Mouse (Mus musculus): ENCODE results near the gene Dusp5. TPM values are rescaled to one million over a fixed set of nuclear protein-coding genes. Genes with fewer than 3 reads are reported as not detected.
"Not testable (repeated sequence)": the region's sequence is repeated elsewhere in the genome, so short reads cannot be mapped to it uniquely, and the experiment has no call there.

Dusp5 gene
- polyA plus RNA-seq, 1 experiment from 2014 or later = 14.1 TPM

DNA sequence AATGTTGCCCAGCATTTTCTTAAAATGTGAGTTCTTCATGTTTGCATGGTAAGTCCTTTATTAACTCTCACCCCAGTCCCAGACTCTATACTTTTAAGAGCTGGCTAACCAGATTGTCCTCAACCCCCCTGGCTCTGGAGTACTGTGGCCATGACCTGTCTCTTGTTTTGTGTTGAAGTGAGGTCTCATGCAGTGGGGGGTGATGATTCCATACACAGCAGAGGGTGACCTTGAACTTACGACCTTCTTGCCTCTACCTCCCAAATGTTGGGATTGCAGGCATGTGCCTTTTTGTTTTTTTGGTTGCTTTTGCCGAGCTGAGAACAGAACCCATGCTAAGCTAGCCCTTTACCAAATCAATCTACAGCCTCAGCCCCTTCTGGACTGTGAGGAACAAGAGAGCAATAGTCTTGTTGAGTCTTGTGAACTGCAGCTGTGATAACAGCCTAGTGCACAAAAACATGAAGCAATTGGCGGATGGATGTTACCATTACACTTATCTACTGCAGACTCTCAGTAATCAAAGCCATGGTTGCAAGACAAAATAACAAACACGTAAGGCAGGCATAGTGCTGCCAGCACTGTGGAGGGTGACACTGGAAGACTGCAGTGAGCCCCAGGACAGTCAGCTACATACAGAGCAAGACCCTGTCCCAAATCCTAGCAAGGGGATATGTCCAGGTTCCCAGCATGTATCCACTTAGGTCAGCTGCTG is 46.5 kb downstream of the Dusp5 start:
- Histone ChIP-seq H3K4me2 (replicated peaks; ENCODE audit: low read depth) (no peak overlapping the region), H3K4me1 (replicated peaks; ENCODE audit: control insufficient read depth, insufficient read depth) (no peaks in the 10 kb centered on the region), H3K9me3 (ENCODE audit: control insufficient read depth, low read length) (no peaks in the 10 kb centered on the region), H3K27me3 (ENCODE audit: control insufficient read depth, insufficient read depth, low read length) (no peaks in the 10 kb centered on the region), H3K9ac (ENCODE audit: low read length) (no peak overlapping the region), H3K36me3 (ENCODE audit: control insufficient read depth, insufficient read depth, low read length) (no peaks in the 10 kb centered on the region), H3K27ac (replicated peaks) (no peak overlapping the region), H3K4me3 (ENCODE audit: low read depth, low read length) (no peak overlapping the region)
- no peak for TF ChIP-seq EP300 (optimal IDR thresholded peaks at IDR 0.05)
- TF ChIP-seq CTCF (IDR thresholded peaks at IDR 0.05; ENCODE audit: low read depth) = no peak
- ATAC-seq (ENCODE audit: low FRiP score, low TSS enrichment) = no peak
- 83% methylated on average over 4 of the region's 4 CpGs for WGBS
- DNase-seq (ENCODE audit: low spot score) = peak; percentile 12

DNA sequence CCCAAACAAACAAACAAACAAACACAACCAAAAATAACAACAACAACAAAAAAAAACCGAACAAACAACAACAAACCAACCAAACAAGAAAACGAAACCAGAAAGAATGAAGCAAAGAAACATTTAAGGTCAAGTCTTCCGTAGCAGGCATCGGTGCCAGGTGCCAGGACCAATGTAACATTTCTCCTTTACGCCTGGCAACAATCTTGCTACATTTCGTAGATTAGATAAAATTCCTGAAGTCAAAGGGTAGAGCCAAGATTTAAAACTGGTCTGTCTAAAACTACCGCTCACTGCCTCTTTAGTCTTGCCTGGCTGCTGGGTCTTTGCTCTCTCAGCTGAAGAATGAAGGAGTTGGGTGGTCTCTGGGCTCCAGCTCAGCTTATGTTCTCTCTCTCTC is 47.2 kb downstream of the Dusp5 start:
- no peak for ATAC-seq (ENCODE audit: low FRiP score, low TSS enrichment)

GRCm38 (mm10) chr19:53577025-53577800 is 48.3 kb downstream of the Dusp5 start:
- Histone ChIP-seq H3K9me3 (ENCODE audit: control insufficient read depth, low read length) (no peaks in the 10 kb centered on the region), H3K27ac (replicated peaks) (no peak overlapping the region), H3K36me3 (ENCODE audit: control insufficient read depth, insufficient read depth, low read length) (no peaks in the 10 kb centered on the region), H3K4me1 (replicated peaks; ENCODE audit: control insufficient read depth, insufficient read depth) (no peaks in the 10 kb centered on the region), H3K9ac (ENCODE audit: low read length) (no peak overlapping the region), H3K4me3 (ENCODE audit: low read depth, low read length) (no peak overlapping the region), H3K4me2 (replicated peaks; ENCODE audit: low read depth) (no peak overlapping the region), H3K27me3 (ENCODE audit: control insufficient read depth, insufficient read depth, low read length) (no peaks in the 10 kb centered on the region)
- DNase-seq (ENCODE audit: low spot score) (peak; percentile 37), ATAC-seq (ENCODE audit: low FRiP score, low TSS enrichment) (no peak)
- WGBS = 41% methylated on average over 11 of the region's 11 CpGs
- no peak for TF ChIP-seq EP300 (optimal IDR thresholded peaks at IDR 0.05)
- no peak for TF ChIP-seq CTCF (IDR thresholded peaks at IDR 0.05; ENCODE audit: low read depth)

More for the DNA sequence above, 47.2 kb downstream of the Dusp5 start:
- Histone ChIP-seq H3K4me1 (replicated peaks; ENCODE audit: control insufficient read depth, insufficient read depth) (no peaks in the 10 kb centered on the region), H3K27me3 (ENCODE audit: control insufficient read depth, insufficient read depth, low read length) (no peaks in the 10 kb centered on the region), H3K9me3 (ENCODE audit: control insufficient read depth, low read length) (no peaks in the 10 kb centered on the region), H3K36me3 (ENCODE audit: control insufficient read depth, insufficient read depth, low read length) (no peaks in the 10 kb centered on the region), H3K4me2 (replicated peaks; ENCODE audit: low read depth) (no peak overlapping the region), H3K27ac (replicated peaks) (no peak overlapping the region), H3K9ac (ENCODE audit: low read length) (no peak overlapping the region), H3K4me3 (ENCODE audit: low read depth, low read length) (no peak overlapping the region)
- no peak for TF ChIP-seq EP300 (optimal IDR thresholded peaks at IDR 0.05)
- 54% methylated on average over 7 of the region's 7 CpGs for WGBS
- DNase-seq (ENCODE audit: low spot score) = peak; percentile 49

- 8% methylated on average over 8 of the region's 8 CpGs for WGBS
- no peak for TF ChIP-seq EP300 (optimal IDR thresholded peaks at IDR 0.05)
- peak; percentile 94 for TF ChIP-seq CTCF (IDR thresholded peaks at IDR 0.05; ENCODE audit: low read depth)
- no peaks in the 10 kb centered on the region for H3K9me3 ChIP-seq (ENCODE audit: control insufficient read depth, low read length)
- peak; percentile 69 for ATAC-seq (ENCODE audit: low FRiP score, low TSS enrichment)
- no peaks in the 10 kb centered on the region for H3K36me3 ChIP-seq (ENCODE audit: control insufficient read depth, insufficient read depth, low read length)
- peak; percentile 57 for DNase-seq (ENCODE audit: low spot score)
- no peak overlapping the region for H3K4me3 ChIP-seq (ENCODE audit: low read depth, low read length)
- no peak overlapping the region for H3K4me2 ChIP-seq (replicated peaks; ENCODE audit: low read depth)
- H3K27me3 ChIP-seq (ENCODE audit: control insufficient read depth, insufficient read depth, low read length) = no peaks in the 10 kb centered on the region
- H3K4me1 ChIP-seq (replicated peaks; ENCODE audit: control insufficient read depth, insufficient read depth) = no peaks in the 10 kb centered on the region
- no peak overlapping the region for H3K27ac ChIP-seq (replicated peaks)
- H3K9ac ChIP-seq (ENCODE audit: low read length) = no peak overlapping the region
Observed at GRCm38 (mm10) chr19:53578597-53579252, 49.8 kb downstream of the Dusp5 start.

- DNase-seq (ENCODE audit: low spot score) = peak; percentile 12
- WGBS = 93% methylated on average over 8 of the region's 8 CpGs
- H3K27ac ChIP-seq (replicated peaks); H3K27me3 ChIP-seq (ENCODE audit: control insufficient read depth, insufficient read depth, low read length); H3K4me2 ChIP-seq (replicated peaks; ENCODE audit: low read depth); H3K36me3 ChIP-seq (ENCODE audit: control insufficient read depth, insufficient read depth, low read length); H3K4me3 ChIP-seq (ENCODE audit: low read depth, low read length); H3K9ac ChIP-seq (ENCODE audit: low read length); H3K9me3 ChIP-seq (ENCODE audit: control insufficient read depth, low read length); H3K4me1 ChIP-seq (replicated peaks; ENCODE audit: control insufficient read depth, insufficient read depth); ATAC-seq (ENCODE audit: low FRiP score, low TSS enrichment): not testable (repeated sequence)
Observed at GRCm38 (mm10) chr19:53580271-53580670, 51.4 kb downstream of the Dusp5 start.

- not testable (repeated sequence) for H3K36me3 ChIP-seq (ENCODE audit: control insufficient read depth, insufficient read depth, low read length); H3K4me2 ChIP-seq (replicated peaks; ENCODE audit: low read depth); H3K4me3 ChIP-seq (ENCODE audit: low read depth, low read length); H3K9ac ChIP-seq (ENCODE audit: low read length); H3K27ac ChIP-seq (replicated peaks); DNase-seq (ENCODE audit: low spot score); ATAC-seq (ENCODE audit: low FRiP score, low TSS enrichment); H3K4me1 ChIP-seq (replicated peaks; ENCODE audit: control insufficient read depth, insufficient read depth); H3K9me3 ChIP-seq (ENCODE audit: control insufficient read depth, low read length); H3K27me3 ChIP-seq (ENCODE audit: control insufficient read depth, insufficient read depth, low read length)
- WGBS = 90% methylated on average over 3 of the region's 3 CpGs
Observed at GRCm38 (mm10) chr19:53587686-53588085, 58.8 kb downstream of the Dusp5 start.

GRCm38 (mm10) chr19:53588968-53589367 is 60.1 kb downstream of the Dusp5 start, which contains the start of gene Nutf2-ps1:
TSS of gene Nutf2-ps1 (minus strand) at chr19:53589068.
- not testable (repeated sequence) for H3K4me2 ChIP-seq (replicated peaks; ENCODE audit: low read depth); H3K4me3 ChIP-seq (ENCODE audit: low read depth, low read length); H3K36me3 ChIP-seq (ENCODE audit: control insufficient read depth, insufficient read depth, low read length); DNase-seq (ENCODE audit: low spot score); ATAC-seq (ENCODE audit: low FRiP score, low TSS enrichment); H3K9ac ChIP-seq (ENCODE audit: low read length); H3K9me3 ChIP-seq (ENCODE audit: control insufficient read depth, low read length); H3K27ac ChIP-seq (replicated peaks); H3K27me3 ChIP-seq (ENCODE audit: control insufficient read depth, insufficient read depth, low read length); H3K4me1 ChIP-seq (replicated peaks; ENCODE audit: control insufficient read depth, insufficient read depth)
- WGBS = 97% methylated on average over 7 of the region's 7 CpGs
